Mouse (Mus musculus) erythroblast, embryonic 14.5 days (primary cell): ENCODE results near the gene Irak3.

Experiments used
- GATA1 ChIP-seq: IDR thresholded peaks from 2 replicates; pipeline ENCODE4 v1.6.1; 2012; ENCODE audit warnings: low read length, inconsistent platforms, mixed read lengths
- TAL1 ChIP-seq: IDR thresholded peaks from 3 replicates; pipeline ENCODE4 v1.6.1; 2012; ENCODE audit warnings: low read length, inconsistent platforms, mixed read lengths

DNA sequence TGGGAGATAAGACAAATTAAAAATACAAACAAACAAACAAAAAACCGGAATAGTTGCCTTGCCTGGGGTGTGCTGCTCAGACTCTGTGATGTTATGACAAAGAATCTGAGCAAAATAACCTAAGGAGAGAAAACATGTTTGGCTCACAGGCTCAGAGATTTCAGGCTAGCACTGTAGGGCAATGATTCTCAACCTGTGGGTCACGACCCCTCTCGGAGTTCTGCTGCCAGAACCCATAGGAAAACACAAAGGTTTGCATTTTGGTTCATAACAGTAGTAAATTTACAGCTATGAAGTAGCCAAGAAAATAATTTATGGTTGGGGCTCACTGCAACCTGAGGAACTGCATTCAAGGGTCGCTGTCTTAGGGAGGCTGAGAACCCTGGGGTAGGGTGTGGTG lies 9.7 kb downstream of the Irak3 start:
- TF ChIP-seq GATA1: no peak
- TF ChIP-seq TAL1: no peak
